Mouse (Mus musculus) embryonic facial prominence, embryonic 13.5 days (tissue): ENCODE results near the gene Tmbim4. TPM values are rescaled to one million over a fixed set of nuclear protein-coding genes. Genes with fewer than 3 reads are reported as not detected.
"Not testable (repeated sequence)": the region's sequence is repeated elsewhere in the genome, so short reads cannot be mapped to it uniquely, and the experiment has no call there.

Source experiments
- ATAC-seq: fragments of 200-750 bp; cut with Nextera tagmentation; 2 replicates; pipeline ENCODE4 v1.8.0; 2017; ENCODE audit warnings: low read depth; ENCODE audit not compliant: insufficient number of reproducible peaks, insufficient read depth, low FRiP score, low TSS enrichment
- H3K27ac ChIP-seq: fragments of 300-500 bp; sonication (generic); 2 replicates; pipeline ENCODE4 v1.5.1; 2015; ENCODE audit warnings: moderate library complexity, mild to moderate bottlenecking, inconsistent platforms
- H3K27me3 ChIP-seq: fragments of 300-500 bp; sonication (generic); 2 replicates; pipeline ENCODE4 v1.6.1; 2015; ENCODE audit warnings: mild to moderate bottlenecking, inconsistent platforms
- H3K36me3 ChIP-seq: fragments of 300-500 bp; sonication (generic); 2 replicates; pipeline ENCODE4 v1.6.1; 2015; ENCODE audit warnings: mild to moderate bottlenecking, inconsistent platforms
- H3K4me1 ChIP-seq: fragments of 300-500 bp; sonication (generic); 2 replicates; pipeline ENCODE4 v1.6.1; 2015; ENCODE audit warnings: inconsistent platforms
- H3K4me2 ChIP-seq: fragments of 300-500 bp; sonication (generic); 2 replicates; pipeline ENCODE4 v1.6.1; 2015; ENCODE audit warnings: moderate library complexity, mild to moderate bottlenecking, inconsistent platforms
- H3K4me3 ChIP-seq: fragments of 300-500 bp; sonication (generic); 2 replicates; pipeline ENCODE4 v1.5.1; 2015; ENCODE audit warnings: mild to moderate bottlenecking, inconsistent platforms
- H3K9ac ChIP-seq: fragments of 300-500 bp; sonication (generic); 2 replicates; pipeline ENCODE4 v1.6.1; 2015; ENCODE audit warnings: mild to moderate bottlenecking, inconsistent platforms
- H3K9me3 ChIP-seq: fragments of 300-500 bp; sonication (generic); 2 replicates; pipeline ENCODE4 v1.6.1; 2016; ENCODE audit warnings: inconsistent platforms
- WGBS: fragments of 180-500 bp; shearing (Covaris S2); methylation state at CpG from one replicate; pipeline ENCODE4 v1.1.7; 2015; ENCODE audit warnings: mixed read lengths; 5-methylcytosine and 5-hydroxymethylcytosine counted together
- polyA plus RNA-seq: library from polyadenylated mRNA; unstranded; fragments of >200 nt; fragmentation: Nextera tagmentation; extraction: Ambion mirVana; gene quantifications from 2 replicates; pipeline ENCODE4 v1.2.1, GENCODE M21; 2015

The Tmbim4 gene
- polyA plus RNA-seq, 1 experiment from 2014 or later: 83.3 TPM

DNA sequence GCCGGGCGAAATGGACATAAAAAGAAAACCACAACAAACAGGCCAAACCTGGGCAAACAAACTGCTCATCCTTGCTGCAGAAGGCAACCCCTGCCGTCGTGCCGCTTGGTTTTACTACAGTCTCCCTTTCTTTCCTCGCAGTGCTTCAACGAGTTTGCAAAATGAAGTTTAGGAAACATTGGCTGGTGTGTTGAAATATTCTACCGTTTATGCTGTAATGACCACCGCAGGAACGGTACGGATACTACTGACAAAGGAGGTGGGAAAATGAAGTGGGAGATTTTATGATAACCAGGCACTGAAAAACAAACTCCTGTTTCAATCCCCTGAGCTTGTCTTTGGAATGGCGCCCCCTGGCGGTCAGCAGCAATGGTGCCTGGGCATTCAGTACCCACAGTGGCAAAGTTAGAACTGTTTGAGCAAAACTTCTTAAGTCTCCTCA, 592 bp downstream of the Tmbim4 start, which contains the start of gene Irak3:
Irak3 (minus strand) TSS at position 170 of the 442 bp plus-strand sequence.
- H3K9me3 ChIP-seq: no peaks in the 10 kb centered on the region
- no peak within 1 kb of the TSS for H3K27ac ChIP-seq
- peaks cover 9% of the 10 kb centered on the region for H3K4me1 ChIP-seq
- H3K4me3 ChIP-seq: peak within 1 kb of the TSS; percentile 60
- no peaks in the 10 kb centered on the region for H3K36me3 ChIP-seq
- H3K27me3 ChIP-seq: peaks cover 19% of the 10 kb centered on the region
- ATAC-seq: no peak
- H3K4me2 ChIP-seq: peak within 1 kb of the TSS; percentile 93
- WGBS: 1% methylated on average over 13 of the region's 13 CpGs
- peak within 1 kb of the TSS; percentile 72 for H3K9ac ChIP-seq

DNA sequence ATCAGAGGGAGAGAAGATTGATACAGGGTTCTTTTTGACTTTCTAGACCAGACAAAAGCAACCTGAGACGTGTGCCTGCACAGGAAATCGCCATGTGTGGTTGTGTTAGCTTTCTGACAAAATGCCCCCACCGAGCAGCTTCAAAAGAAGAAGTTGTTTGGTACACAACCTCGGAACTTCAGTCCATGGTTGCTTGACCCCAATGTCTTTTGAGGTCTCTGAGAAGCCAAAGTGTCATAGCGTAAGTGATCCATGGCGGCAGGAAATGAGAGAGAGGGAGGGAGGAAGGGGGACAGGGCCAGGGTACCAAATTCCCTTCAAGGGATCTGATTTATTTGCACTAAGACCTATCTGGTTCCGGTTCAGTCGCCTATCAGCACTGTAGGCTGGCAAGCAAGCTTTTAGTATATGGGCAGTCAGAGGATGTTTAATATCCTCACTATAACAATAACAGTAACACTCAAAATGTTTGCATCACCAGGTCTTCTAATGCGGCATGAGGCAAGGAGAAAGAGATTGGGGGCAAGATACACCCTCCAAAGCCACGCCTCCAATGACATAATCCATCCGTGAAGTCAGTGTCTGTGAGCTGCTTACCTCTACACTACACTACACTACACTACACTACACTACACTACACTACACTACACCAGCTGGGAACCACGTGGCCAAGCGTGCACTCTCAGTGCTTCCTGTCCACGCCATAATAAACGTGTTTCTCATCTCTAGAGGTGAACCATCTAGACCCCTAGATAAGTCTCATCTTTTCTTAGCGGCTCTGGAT, 1.3 kb downstream of the Tmbim4 start:
- ATAC-seq: no peak
- no peak overlapping the region for H3K4me3 ChIP-seq
- no peaks in the 10 kb centered on the region for H3K9me3 ChIP-seq
- H3K4me1 ChIP-seq: peaks cover 9% of the 10 kb centered on the region
- H3K27ac ChIP-seq: no peak overlapping the region
- 68% methylated on average over 16 of the region's 16 CpGs for whole genome bisulfite sequencing
- no peak overlapping the region for H3K9ac ChIP-seq
- H3K27me3 ChIP-seq: peaks cover 14% of the 10 kb centered on the region
- H3K4me2 ChIP-seq: peak overlapping the region; percentile 93
- H3K36me3 ChIP-seq: no peaks in the 10 kb centered on the region

DNA sequence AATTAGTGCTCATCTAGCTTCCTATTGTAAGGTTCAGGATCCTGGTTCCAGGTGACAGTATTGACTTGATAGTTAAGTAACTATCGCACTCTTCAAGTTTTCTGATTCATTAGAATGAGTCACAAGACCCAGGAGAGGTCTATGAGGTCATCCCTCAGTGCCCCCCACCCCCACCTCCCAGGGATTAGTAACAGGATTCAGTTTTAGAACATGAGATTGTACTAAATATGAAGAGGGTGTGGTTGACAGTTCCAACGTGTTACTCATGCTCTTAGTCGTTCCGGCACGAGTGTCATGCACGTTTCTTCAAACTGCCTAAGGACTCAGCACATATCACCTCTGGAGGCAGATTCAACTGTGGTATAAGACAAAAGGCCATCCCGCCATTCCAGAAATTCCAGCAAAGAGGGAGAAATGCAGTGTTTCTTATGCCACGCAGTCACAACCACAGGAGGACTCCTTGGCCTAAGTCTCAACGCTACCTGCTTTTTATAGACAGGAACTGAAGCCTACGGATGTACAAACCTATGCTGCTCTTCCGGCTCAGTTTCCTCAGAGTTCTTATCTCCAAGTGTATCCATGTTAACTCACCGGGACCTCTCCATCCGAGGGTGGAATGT, 3.3 kb downstream of the Tmbim4 start:
- no peaks in the 10 kb centered on the region for H3K36me3 ChIP-seq
- 78% methylated on average over 13 of the region's 13 CpGs for WGBS
- no peak overlapping the region for H3K4me2 ChIP-seq
- H3K4me3 ChIP-seq: no peak overlapping the region
- H3K9ac ChIP-seq: no peak overlapping the region
- H3K27me3 ChIP-seq: peaks cover 12% of the 10 kb centered on the region
- H3K27ac ChIP-seq: no peak overlapping the region
- H3K4me1 ChIP-seq: peaks cover 14% of the 10 kb centered on the region
- H3K9me3 ChIP-seq: no peaks in the 10 kb centered on the region
- ATAC-seq: no peak

DNA sequence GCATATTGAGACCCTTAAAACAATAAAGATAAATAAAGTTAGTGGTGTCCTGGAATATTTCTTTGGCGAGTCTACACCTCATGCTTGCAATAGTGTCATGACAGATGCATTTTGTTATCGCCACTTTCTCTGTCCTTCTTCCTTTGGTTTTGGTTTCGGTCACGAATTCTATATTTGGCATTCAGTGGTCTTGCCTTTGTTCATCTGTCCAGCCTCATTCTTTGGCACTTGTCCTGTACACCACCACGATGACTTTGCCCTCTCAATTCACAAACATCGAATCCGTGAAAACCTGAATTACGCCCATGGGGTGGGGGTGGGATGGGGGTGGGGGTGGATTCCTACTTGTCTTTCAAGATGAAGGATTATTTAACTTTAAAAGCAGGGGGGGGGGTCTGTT, 6.6 kb downstream of the Tmbim4 start:
- Histone ChIP-seq H3K27ac (no peak overlapping the region), H3K9me3 (no peaks in the 10 kb centered on the region), H3K4me3 (no peak overlapping the region), H3K4me2 (no peak overlapping the region), H3K36me3 (peaks cover 10% of the 10 kb centered on the region; the same call in 1 of the 2 replicates), H3K9ac (no peak overlapping the region), H3K27me3 (no peaks in the 10 kb centered on the region; the same call in 1 of the 2 replicates), H3K4me1 (peaks cover 9% of the 10 kb centered on the region)
- 87% methylated on average over 8 of the region's 8 CpGs for WGBS
- ATAC-seq: no peak

DNA sequence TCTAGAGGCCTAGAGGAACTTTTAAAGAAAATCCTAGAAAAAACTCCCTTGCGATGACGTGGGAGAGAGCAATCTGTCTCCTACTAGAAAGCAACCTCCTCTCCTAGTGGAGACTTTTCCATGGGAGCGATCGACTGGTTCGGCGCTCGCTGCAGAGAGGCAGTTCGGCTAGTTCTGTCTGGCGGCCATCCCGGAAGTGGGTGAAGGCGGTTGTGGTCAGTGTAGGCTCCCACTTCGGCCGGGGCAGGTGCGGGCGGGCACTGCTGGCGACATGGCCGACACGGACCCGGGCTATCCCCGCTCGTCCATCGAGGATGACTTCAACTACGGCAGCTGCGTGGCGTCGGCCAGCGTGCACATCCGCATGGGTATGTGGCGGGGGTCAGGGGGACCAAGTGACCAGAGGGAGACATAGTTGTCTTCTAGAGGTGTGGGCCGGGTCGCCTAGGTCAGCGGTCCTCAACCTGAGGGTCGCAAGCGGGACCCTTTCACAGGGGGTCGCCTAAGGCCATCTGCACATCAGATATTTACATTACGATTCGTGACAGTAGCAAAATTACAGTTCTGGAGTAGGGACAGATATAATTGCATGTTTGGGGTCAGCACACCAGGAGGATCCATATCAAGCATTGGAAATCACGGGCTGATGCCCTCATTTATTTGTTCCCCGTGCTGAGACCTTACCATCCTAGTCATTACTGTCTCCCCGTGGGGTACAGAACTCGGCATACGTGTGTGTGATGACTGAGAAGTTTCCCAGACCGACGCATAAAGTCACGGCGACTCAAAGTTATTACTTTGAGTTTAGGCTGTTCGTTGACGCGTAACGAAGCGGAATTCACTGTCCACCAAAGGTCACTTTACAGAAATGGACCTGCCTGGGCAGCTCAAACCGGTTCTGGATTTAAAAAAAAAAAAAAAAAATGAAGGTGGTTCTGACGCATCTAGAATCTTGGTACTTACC, 7.5 kb downstream of the Tmbim4 start:
- Histone ChIP-seq H3K36me3 (peaks cover 10% of the 10 kb centered on the region; the same call in 1 of the 2 replicates), H3K4me1 (peaks cover 9% of the 10 kb centered on the region), H3K27me3 (no peaks in the 10 kb centered on the region), H3K27ac (no peak overlapping the region), H3K4me3 (peak overlapping the region; percentile 97), H3K9ac (peak overlapping the region; percentile 84), H3K4me2 (peak overlapping the region; percentile 80), H3K9me3 (no peaks in the 10 kb centered on the region)
- 4% methylated on average over 53 of the region's 53 CpGs for WGBS
- ATAC-seq: peak; percentile 76

DNA sequence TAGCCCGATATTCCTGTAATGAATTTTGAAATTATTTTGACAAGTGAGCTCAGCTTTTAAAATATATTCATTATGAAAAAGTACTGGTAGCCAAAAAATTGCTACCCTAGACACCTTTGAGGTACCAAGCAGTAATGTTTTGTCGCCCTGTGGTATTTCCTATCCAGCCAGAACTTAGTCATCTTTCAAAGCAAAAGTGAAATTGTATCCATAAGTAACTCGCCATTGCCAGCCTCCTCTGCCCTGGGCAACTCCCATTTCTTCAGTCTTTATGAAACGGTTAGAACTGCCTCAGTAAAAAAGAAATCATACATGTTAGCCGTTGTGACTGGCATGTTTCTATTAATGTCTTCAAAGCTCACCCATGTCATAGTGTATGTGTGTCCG, 8.1 kb downstream of the Tmbim4 start:
- Histone ChIP-seq H3K27ac (no peak overlapping the region), H3K4me2 (peak overlapping the region; percentile 80), H3K4me3 (peak overlapping the region; percentile 97), H3K9me3 (no peaks in the 10 kb centered on the region), H3K4me1 (peaks cover 9% of the 10 kb centered on the region), H3K27me3 (no peaks in the 10 kb centered on the region), H3K36me3 (peaks cover 10% of the 10 kb centered on the region; the same call in 1 of the 2 replicates), H3K9ac (peak overlapping the region; percentile 84; the same call in 1 of the 2 replicates)
- 52% methylated on average over 6 of the region's 6 CpGs for WGBS
- ATAC-seq: no peak

DNA sequence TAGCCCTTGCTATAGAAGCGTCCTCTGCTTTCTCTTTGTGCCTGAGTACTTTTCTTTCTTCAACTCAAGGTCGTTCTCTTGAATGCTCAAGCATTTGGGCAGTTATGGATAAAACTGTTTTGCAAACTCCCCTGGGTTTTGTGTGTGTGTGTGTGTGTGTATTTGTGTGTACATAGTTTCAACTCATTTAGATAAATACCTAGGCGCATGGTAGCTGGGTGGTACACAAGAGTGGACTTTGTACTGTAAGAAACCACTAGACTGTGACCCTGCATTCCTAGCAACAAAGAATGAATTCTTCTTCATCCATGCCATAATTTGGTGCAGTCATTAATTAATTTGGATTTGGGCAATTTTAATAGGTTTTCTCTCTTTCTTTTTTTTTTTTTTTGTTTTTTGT, 8.7 kb downstream of the Tmbim4 start:
- H3K27ac ChIP-seq: no peak overlapping the region
- ATAC-seq: no peak
- peaks cover 9% of the 10 kb centered on the region for H3K4me1 ChIP-seq
- no peak overlapping the region for H3K9ac ChIP-seq
- peak overlapping the region; percentile 80 for H3K4me2 ChIP-seq
- no peak overlapping the region for H3K4me3 ChIP-seq
- WGBS: 87% methylated on average over 3 of the region's 3 CpGs
- no peaks in the 10 kb centered on the region for H3K27me3 ChIP-seq
- H3K36me3 ChIP-seq: peaks cover 10% of the 10 kb centered on the region; the same call in 1 of the 2 replicates
- no peaks in the 10 kb centered on the region for H3K9me3 ChIP-seq

DNA sequence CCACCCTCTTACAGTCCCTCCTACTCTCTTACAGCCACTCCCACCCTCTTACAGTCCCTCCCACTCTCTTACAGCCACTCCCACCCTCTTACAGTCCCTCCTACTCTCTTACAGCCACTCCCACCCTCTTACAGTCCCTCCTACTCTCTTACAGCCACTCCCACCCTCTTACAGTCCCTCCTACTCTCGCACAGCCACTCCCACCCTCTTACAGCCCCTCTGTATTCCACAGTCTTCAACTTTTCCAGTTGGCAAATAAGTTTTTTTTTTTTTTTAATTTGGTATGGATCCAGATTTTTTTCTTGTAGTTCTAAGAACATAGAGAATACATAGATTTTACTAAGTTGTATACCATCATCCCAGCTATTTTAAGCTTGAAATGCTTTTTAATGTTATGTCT, 15.7 kb downstream of the Tmbim4 start:
- not testable (repeated sequence) for H3K4me1 ChIP-seq, H3K4me3 ChIP-seq, H3K9me3 ChIP-seq, H3K4me2 ChIP-seq, H3K27ac ChIP-seq, H3K27me3 ChIP-seq, ATAC-seq, H3K9ac ChIP-seq
- peaks cover 29% of the 10 kb centered on the region for H3K36me3 ChIP-seq
- WGBS: 92% methylated on average over 1 of the region's 1 CpGs

DNA sequence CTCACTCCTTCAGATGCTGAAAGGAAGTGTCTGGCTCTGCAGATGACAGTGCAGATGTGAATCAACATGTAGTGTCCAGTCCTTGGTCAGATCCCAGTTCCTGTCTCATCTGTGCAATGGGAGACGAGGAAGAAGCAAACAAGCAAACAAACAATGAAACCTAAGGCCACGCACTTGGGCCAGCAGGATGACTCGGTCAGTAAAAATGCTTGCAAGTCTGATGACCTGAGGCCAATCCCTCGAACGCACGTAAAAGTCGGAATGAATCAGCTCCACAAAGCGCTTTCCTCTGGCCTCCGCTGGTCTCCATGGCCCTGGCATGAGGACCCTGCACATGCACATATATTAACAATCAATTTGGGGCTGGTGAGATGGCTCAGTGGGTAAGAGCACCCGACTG, 17.6 kb downstream of the Tmbim4 start:
- Histone ChIP-seq H3K4me3 (no peak overlapping the region), H3K27ac (no peak overlapping the region), H3K27me3 (no peaks in the 10 kb centered on the region), H3K4me2 (no peak overlapping the region), H3K9ac (no peak overlapping the region), H3K9me3 (no peaks in the 10 kb centered on the region), H3K36me3 (peaks cover 31% of the 10 kb centered on the region), H3K4me1 (no peaks in the 10 kb centered on the region)
- WGBS: 89% methylated on average over 10 of the region's 10 CpGs
- ATAC-seq: no peak

DNA sequence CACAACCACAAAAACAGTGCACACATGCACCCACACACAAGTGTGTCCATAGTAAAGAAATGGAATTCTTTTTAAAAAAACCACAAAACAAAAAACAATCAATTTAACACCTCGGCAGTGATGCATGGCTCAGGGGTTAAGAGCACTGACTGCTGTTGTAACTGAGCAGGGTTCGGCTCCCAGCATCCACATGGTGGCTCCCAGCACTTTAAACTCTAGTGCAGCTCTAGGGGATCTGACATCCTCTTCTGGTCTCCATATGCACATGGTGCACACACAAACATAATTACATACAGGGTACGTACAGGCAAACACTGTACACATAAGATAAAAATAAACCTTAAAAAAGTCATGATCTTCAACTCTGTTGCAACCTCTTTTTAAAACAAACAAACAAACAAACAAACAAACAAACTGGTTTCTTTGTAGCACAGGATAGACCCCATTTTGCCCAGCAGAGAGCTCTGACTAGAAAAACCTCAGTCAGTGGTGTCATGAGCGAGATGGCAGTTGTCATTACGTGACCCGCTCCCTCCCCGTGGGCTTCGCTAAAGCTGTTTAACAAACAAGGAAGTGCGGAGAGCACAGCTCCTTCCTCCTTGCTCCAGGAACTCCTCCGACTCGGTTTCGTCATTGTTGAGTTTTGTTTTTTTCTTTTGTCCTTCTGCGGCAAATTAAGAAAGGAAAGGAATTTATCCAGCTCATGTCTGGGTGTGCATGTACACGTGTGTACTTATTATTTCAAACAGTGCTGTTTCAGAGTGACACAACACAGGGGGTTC, 18.4 kb downstream of the Tmbim4 start:
- no peak overlapping the region for H3K4me3 ChIP-seq
- no peaks in the 10 kb centered on the region for H3K4me1 ChIP-seq
- WGBS: 81% methylated on average over 14 of the region's 14 CpGs
- ATAC-seq: no peak
- H3K4me2 ChIP-seq: no peak overlapping the region
- H3K9ac ChIP-seq: no peak overlapping the region
- no peaks in the 10 kb centered on the region for H3K9me3 ChIP-seq
- peaks cover 35% of the 10 kb centered on the region for H3K36me3 ChIP-seq
- H3K27me3 ChIP-seq: no peaks in the 10 kb centered on the region
- H3K27ac ChIP-seq: no peak overlapping the region

DNA sequence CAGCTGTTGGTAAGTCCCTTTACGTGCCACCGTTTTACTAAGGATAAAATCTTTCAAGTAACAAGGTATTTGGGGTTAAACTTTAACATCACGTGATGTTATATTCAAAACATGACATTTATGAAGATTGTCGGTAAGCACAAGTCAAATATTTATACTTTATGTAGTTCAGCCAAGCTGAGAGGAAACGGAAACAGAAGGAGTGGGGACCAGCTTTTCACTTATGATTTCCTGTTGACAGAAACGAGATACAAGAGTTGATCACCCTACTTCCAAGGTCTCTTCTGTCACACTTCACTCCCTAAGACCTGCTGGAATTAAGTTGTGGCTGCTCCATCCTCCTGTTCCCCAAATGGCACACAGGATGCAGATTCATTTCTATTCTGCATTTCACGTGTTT, 19.4 kb downstream of the Tmbim4 start:
- H3K9me3 ChIP-seq: no peaks in the 10 kb centered on the region
- no peak overlapping the region for H3K27ac ChIP-seq
- H3K4me2 ChIP-seq: no peak overlapping the region
- no peak overlapping the region for H3K4me3 ChIP-seq
- H3K4me1 ChIP-seq: no peaks in the 10 kb centered on the region
- ATAC-seq: no peak
- WGBS: 81% methylated on average over 7 of the region's 7 CpGs
- H3K36me3 ChIP-seq: peaks cover 34% of the 10 kb centered on the region
- no peaks in the 10 kb centered on the region for H3K27me3 ChIP-seq
- no peak overlapping the region for H3K9ac ChIP-seq
